Mouse (Mus musculus): Measurements from ENCODE around the gene Cd19. TPM values are rescaled to one million over a fixed set of nuclear protein-coding genes. Genes with fewer than 3 reads are reported as not detected.
"Not testable (repeated sequence)": the region's sequence is repeated elsewhere in the genome, so short reads cannot be mapped to it uniquely, and the experiment has no call there.

Cd19 gene
- polyA plus RNA-seq, 1 experiment from 2014 or later = not detected

GRCm38 (mm10) chr7:126402518-126402917, 12.2 kb downstream of the Cd19 start:
- H3K27ac ChIP-seq (ENCODE audit: low read depth, low read length); H3K4me2 ChIP-seq (ENCODE audit: low read length); H3K9me3 ChIP-seq (ENCODE audit: control insufficient read depth, low read length); H3K4me1 ChIP-seq (ENCODE audit: control insufficient read depth, insufficient read depth, low read depth, low read length); H3K4me3 ChIP-seq (ENCODE audit: low read length); H3K27me3 ChIP-seq (replicated peaks; ENCODE audit: control insufficient read depth, insufficient read depth, low read length); H3K36me3 ChIP-seq (ENCODE audit: control insufficient read depth, insufficient read depth, low read length); ATAC-seq; H3K9ac ChIP-seq (ENCODE audit: low read depth, low read length): not testable (repeated sequence)
- 77% methylated on average over 7 of the region's 8 CpGs for WGBS

- Histone ChIP-seq H3K4me1 (ENCODE audit: control insufficient read depth, insufficient read depth, low read depth, low read length) (peaks cover 8% of the 10 kb centered on the region), H3K4me3 (ENCODE audit: low read length) (no peak overlapping the region), H3K9ac (ENCODE audit: low read depth, low read length) (no peak overlapping the region), H3K27ac (ENCODE audit: low read depth, low read length) (no peak overlapping the region), H3K36me3 (ENCODE audit: control insufficient read depth, insufficient read depth, low read length) (no peaks in the 10 kb centered on the region), H3K27me3 (replicated peaks; ENCODE audit: control insufficient read depth, insufficient read depth, low read length) (no peaks in the 10 kb centered on the region), H3K4me2 (ENCODE audit: low read length) (no peak overlapping the region), H3K9me3 (ENCODE audit: control insufficient read depth, low read length) (no peaks in the 10 kb centered on the region)
- no peak for ATAC-seq
- 9% methylated on average over 5 of the region's 5 CpGs for WGBS
Measured at GRCm38 (mm10) chr7:126399548-126399947, 15.1 kb downstream of the Cd19 start.

- Histone ChIP-seq H3K27ac (ENCODE audit: low read depth, low read length) (no peak overlapping the region), H3K9me3 (ENCODE audit: control insufficient read depth, low read length) (no peaks in the 10 kb centered on the region), H3K27me3 (replicated peaks; ENCODE audit: control insufficient read depth, insufficient read depth, low read length) (no peaks in the 10 kb centered on the region), H3K4me3 (ENCODE audit: low read length) (no peak overlapping the region), H3K4me1 (ENCODE audit: control insufficient read depth, insufficient read depth, low read depth, low read length) (peaks cover 8% of the 10 kb centered on the region), H3K9ac (ENCODE audit: low read depth, low read length) (no peak overlapping the region), H3K4me2 (ENCODE audit: low read length) (no peak overlapping the region), H3K36me3 (ENCODE audit: control insufficient read depth, insufficient read depth, low read length) (no peaks in the 10 kb centered on the region)
- no peak for ATAC-seq
- 99% methylated on average over 4 of the region's 4 CpGs for WGBS
Measured at GRCm38 (mm10) chr7:126397822-126398221, 16.9 kb downstream of the Cd19 start.

DNA sequence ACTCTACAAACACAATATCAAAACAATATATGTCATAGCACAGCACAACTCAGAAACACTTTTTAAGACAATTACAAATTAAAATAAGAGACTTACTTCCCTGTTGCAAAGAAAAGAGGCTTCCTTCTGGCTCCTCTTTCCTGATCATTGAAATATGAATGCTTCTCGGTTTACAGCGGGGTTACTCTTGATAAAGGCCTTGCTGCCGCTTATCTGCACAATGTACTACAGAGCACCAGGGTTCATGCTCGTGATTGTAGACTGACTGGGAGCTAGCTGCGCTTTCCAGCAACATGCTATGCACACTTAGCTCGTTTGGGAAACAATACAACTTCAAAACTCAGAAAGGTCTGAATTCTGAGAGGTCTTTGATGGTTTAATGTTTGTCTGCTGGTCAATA, 17.5 kb downstream of the Cd19 start:
- 60% methylated on average over 6 of the region's 6 CpGs for WGBS
- no peaks in the 10 kb centered on the region for H3K9me3 ChIP-seq (ENCODE audit: control insufficient read depth, low read length)
- peaks cover 8% of the 10 kb centered on the region for H3K4me1 ChIP-seq (ENCODE audit: control insufficient read depth, insufficient read depth, low read depth, low read length)
- no peak overlapping the region; the same call in 1 of the 2 replicates for H3K9ac ChIP-seq (ENCODE audit: low read depth, low read length)
- no peaks in the 10 kb centered on the region for H3K27me3 ChIP-seq (replicated peaks; ENCODE audit: control insufficient read depth, insufficient read depth, low read length)
- no peak overlapping the region for H3K27ac ChIP-seq (ENCODE audit: low read depth, low read length)
- H3K4me3 ChIP-seq (ENCODE audit: low read length) = peak overlapping the region; percentile 2; the same call in 1 of the 2 replicates
- ATAC-seq = no peak
- H3K36me3 ChIP-seq (ENCODE audit: control insufficient read depth, insufficient read depth, low read length) = no peaks in the 10 kb centered on the region
- H3K4me2 ChIP-seq (ENCODE audit: low read length) = peak overlapping the region; percentile 44

- Histone ChIP-seq H3K4me2 (ENCODE audit: low read length) (peak within 1 kb of the TSS; percentile 93), H3K27me3 (replicated peaks; ENCODE audit: control insufficient read depth, insufficient read depth, low read length) (no peaks in the 10 kb centered on the region), H3K9ac (ENCODE audit: low read depth, low read length) (peak within 1 kb of the TSS; percentile 84), H3K36me3 (ENCODE audit: control insufficient read depth, insufficient read depth, low read length) (no peaks in the 10 kb centered on the region), H3K4me1 (ENCODE audit: control insufficient read depth, insufficient read depth, low read depth, low read length) (peaks cover 8% of the 10 kb centered on the region), H3K27ac (ENCODE audit: low read depth, low read length) (peak within 1 kb of the TSS; percentile 71), H3K9me3 (ENCODE audit: control insufficient read depth, low read length) (no peaks in the 10 kb centered on the region), H3K4me3 (ENCODE audit: low read length) (peak within 1 kb of the TSS; percentile 93)
- peak; percentile 100 for ATAC-seq
- under 1% methylated on average over 57 of the region's 59 CpGs for WGBS
Measured at GRCm38 (mm10) chr7:126396298-126397119, 18.2 kb downstream of the Cd19 start, which contains the start of gene Nfatc2ip. Nfatc2ip (minus strand) TSS chr7:126396737.

GRCm38 (mm10) chr7:126392086-126392884, 22.4 kb downstream of the Cd19 start:
- H3K4me1 ChIP-seq (ENCODE audit: control insufficient read depth, insufficient read depth, low read depth, low read length); H3K9ac ChIP-seq (ENCODE audit: low read depth, low read length); ATAC-seq; H3K9me3 ChIP-seq (ENCODE audit: control insufficient read depth, low read length); H3K4me3 ChIP-seq (ENCODE audit: low read length); H3K36me3 ChIP-seq (ENCODE audit: control insufficient read depth, insufficient read depth, low read length); H3K27me3 ChIP-seq (replicated peaks; ENCODE audit: control insufficient read depth, insufficient read depth, low read length); H3K4me2 ChIP-seq (ENCODE audit: low read length); H3K27ac ChIP-seq (ENCODE audit: low read depth, low read length): not testable (repeated sequence)
- 93% methylated on average over 7 of the region's 7 CpGs for WGBS

DNA sequence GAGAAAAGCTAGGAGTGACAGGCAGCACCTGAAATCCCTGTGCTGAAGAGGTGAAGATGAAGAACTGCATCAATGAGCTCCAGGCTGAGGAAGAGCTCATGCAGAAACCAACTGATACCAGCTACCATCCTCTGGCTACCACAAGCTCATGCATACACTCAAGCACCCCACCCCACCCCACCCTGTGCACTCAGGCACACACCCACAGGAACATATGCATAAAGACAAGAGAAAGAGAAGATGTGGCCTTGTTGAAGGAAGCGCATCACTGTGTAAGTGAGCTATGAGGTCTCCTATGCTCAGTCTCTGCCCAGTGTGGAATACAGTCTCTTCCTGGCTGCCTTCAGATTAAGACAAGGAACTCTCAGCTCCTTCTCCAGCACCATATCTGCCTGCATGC, 26.5 kb downstream of the Cd19 start:
- WGBS = 100% methylated on average over 1 of the region's 1 CpGs
- ATAC-seq = no peak
- H3K36me3 ChIP-seq (ENCODE audit: control insufficient read depth, insufficient read depth, low read length) = peaks cover 7% of the 10 kb centered on the region

DNA sequence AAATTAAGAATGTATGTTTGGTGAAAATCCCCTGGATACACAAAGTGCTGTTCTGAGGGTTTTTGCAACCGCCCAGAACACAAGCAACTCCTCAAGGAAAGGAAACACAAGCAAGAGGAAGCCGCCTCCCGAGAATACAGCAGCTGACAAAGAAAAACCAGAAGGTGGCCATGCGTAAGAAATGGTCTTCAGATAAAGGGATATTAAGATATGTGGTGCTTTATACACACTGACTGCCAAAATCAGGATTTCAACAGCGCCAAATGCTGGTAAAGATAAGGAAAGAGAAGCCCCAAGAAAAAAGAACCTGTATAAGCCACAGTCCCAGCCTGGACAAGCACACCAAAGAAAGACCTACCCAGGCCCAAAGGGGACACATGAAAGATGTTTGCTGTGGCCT, 31.1 kb downstream of the Cd19 start:
- Histone ChIP-seq H3K9me3 (ENCODE audit: control insufficient read depth, low read length) (no peaks in the 10 kb centered on the region), H3K4me3 (ENCODE audit: low read length) (no peak overlapping the region), H3K36me3 (ENCODE audit: control insufficient read depth, insufficient read depth, low read length) (no peaks in the 10 kb centered on the region; the same call in 1 of the 2 replicates), H3K27ac (ENCODE audit: low read depth, low read length) (no peak overlapping the region), H3K4me1 (ENCODE audit: control insufficient read depth, insufficient read depth, low read depth, low read length) (no peaks in the 10 kb centered on the region), H3K4me2 (ENCODE audit: low read length) (no peak overlapping the region), H3K27me3 (replicated peaks; ENCODE audit: control insufficient read depth, insufficient read depth, low read length) (no peaks in the 10 kb centered on the region), H3K9ac (ENCODE audit: low read depth, low read length) (no peak overlapping the region)
- WGBS = 84% methylated on average over 5 of the region's 5 CpGs
- no peak for ATAC-seq

More for the DNA sequence above, 26.5 kb downstream of the Cd19 start:
- Histone ChIP-seq H3K9ac (ENCODE audit: low read depth, low read length) (no peak overlapping the region), H3K9me3 (ENCODE audit: control insufficient read depth, low read length) (no peaks in the 10 kb centered on the region), H3K4me1 (ENCODE audit: control insufficient read depth, insufficient read depth, low read depth, low read length) (no peaks in the 10 kb centered on the region), H3K27me3 (replicated peaks; ENCODE audit: control insufficient read depth, insufficient read depth, low read length) (no peaks in the 10 kb centered on the region), H3K4me2 (ENCODE audit: low read length) (no peak overlapping the region), H3K27ac (ENCODE audit: low read depth, low read length) (no peak overlapping the region), H3K4me3 (ENCODE audit: low read length) (no peak overlapping the region)
